Mouse (Mus musculus): Measurements from ENCODE around the gene Rgs6.

DNA sequence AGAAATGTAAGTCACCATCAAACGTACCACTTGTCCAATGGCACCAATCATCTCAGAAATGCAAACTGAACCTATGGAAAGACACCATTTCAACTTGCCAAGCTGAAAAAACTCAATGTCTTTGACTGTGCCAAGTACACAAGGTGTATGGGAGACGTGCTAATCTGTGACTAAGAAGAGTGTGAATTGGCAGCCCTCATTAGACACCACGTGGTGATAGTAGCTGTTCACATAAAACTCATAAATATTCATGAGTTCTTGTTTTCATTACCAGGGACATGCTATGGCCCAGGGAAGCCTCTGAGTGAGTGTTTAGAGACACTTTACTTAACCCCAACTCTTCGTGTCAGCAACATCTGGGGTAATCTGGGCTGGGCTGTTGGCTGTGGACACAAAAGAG, 405.8 kb downstream of the Rgs6 start:
- TF ChIP-seq POLR2A (IDR thresholded peaks at IDR 0.05; ENCODE audit: borderline replicate concordance, insufficient read depth, low read length): no peak
- no peak for TF ChIP-seq CTCF (IDR thresholded peaks at IDR 0.05; ENCODE audit: borderline replicate concordance, insufficient read depth, low read depth, low read length)

All from cerebellum, adult 2 months (tissue).